Mouse (Mus musculus) heart, adult 2 months (tissue): ENCODE results near the gene Palld.

Experiments
- CTCF ChIP-seq: fragments of 200-600 bp; IDR thresholded peaks from 2 replicates; pipeline ENCODE4 v1.8.1; 2022; ENCODE audit warnings: antibody characterized with exemption, mild to moderate bottlenecking, moderate library complexity
- POLR2A ChIP-seq: fragments of 200-500 bp; IDR thresholded peaks from 2 replicates; pipeline ENCODE4 v1.6.1; 2011; ENCODE audit warnings: mild to moderate bottlenecking, low read depth, low read length, control low read depth; ENCODE audit not compliant: insufficient read depth

DNA sequence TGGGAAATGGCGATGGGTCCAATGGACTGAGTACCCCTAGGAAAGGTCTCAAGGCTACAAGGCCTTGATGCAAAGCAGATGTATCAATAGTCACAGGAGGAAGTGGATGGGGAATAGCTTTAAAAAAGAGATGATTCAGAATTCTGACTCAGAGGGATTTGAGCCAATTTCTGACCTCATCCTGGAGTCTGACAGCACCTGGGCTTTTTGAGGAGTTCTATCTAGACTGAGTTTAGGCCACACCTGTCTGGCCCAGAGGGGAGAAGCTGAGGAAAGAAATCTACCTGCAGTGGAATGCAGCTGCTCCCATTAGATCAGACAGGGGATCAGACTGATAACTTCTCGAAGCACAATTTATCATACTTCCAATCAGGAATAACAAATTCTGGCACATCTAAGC, 99.7 kb downstream of the Palld start:
- TF ChIP-seq POLR2A (no peak), CTCF (no peak)
